Mouse (Mus musculus) embryo, embryonic 11.5 days (tissue): Measurements from ENCODE around the gene Spocd1.

Experiments used
- DNase-seq: peaks from one replicate; pipeline ENCODE4 v3.0.0-alpha.2; 2012; ENCODE audit warnings: low read depth, low spot score

Gene Spocd1

DNA sequence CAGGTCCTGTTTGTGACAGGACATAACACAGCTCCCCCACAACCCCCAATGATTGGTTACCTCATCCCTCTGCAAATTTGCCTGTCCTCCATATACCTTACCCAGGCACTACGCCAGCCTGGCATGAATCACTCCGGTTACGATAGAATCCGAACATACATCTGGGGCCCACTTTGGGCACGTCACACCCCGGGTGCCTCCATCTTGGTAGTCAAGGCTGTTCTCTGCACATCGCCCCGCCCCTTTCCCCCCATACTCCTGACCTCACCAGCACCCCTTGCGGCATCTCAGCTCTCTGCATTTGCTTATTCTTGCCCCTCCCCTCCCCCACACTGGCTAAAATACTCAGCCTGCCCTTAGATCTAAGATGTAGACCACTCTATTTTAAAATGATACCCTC, 76.5 kb downstream of the Spocd1 start:
- DNase-seq = no peak

DNA sequence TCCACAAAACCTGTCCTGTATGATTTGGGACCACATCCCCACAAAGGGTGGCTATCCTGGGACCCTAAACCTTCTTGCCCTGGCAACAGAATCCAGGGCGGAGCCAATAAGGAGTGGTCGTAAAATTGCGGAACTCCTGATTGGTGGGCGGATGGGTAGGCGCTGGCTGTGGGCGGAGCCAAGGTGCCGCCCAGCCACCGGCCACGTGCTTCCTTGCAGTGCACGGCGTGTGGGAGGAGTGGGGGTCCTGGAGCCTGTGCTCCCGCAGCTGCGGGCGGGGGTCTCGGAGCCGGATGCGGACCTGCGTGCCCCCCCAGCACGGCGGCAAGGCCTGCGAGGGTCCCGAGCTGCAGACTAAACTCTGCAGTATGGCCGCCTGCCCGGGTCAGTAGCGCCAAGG, 77.5 kb downstream of the Spocd1 start:
- no peak for DNase-seq
